Mouse (Mus musculus) small intestine, adult 2 months (tissue): ENCODE measurements around the gene Nup210l.

ENCODE experiments used
- CTCF ChIP-seq: fragments of 200-500 bp; IDR thresholded peaks from 2 replicates; pipeline ENCODE4 v1.5.1; 2012; ENCODE audit warnings: low read depth, mild to moderate bottlenecking, control low read depth, inconsistent platforms, low read length, moderate library complexity, mixed read lengths; ENCODE audit not compliant: insufficient replicate concordance, insufficient read length; ENCODE audit errors: extremely low read depth
- POLR2A ChIP-seq: fragments of 200-500 bp; IDR thresholded peaks from 2 replicates; pipeline ENCODE4 v1.6.1; 2012; ENCODE audit warnings: low read depth, mild to moderate bottlenecking, control low read depth, inconsistent platforms, low read length, moderate library complexity

DNA sequence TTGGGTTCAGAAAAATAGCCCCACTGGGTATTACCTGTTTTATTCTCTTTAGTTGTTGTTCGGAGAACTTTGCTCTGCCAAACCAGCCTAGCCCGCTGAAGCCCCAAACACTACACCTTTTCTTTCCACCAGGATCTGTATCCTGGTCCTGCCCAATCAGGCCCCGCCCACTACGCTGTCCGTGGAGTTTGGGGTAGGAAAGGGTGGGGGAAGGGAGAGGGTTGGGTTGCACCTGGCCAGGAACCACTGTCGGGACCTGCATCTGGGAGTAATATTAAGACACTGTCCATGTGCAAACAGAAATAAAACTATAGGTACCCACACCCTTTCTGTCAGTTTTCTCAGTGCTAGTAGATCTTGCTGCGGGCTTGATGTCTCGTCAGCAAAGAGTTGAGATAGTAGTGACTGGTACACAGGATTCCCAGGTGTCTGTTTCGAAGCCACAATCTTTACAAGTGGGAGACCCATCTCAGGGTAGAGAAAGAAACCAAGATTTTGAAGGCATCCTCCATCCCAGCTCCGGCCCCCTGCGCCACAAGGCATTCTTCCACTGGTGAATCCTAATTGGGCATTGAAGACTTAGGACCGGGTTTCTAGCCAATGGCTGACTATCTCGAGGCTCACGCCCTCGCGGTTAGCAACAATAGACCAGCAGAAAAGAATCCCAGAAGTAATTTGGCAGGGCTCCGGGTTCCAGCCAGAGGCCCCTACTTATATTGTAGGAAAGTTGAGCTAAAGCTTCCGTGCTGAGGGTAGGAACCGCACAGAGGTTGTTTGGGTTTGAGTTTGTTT is 139.2 kb downstream of the Nup210l start, which contains the start of gene Creb3l4:
- no peak for TF ChIP-seq POLR2A
- no peak for TF ChIP-seq CTCF
